Mouse (Mus musculus) spleen, adult 2 months (tissue): Measurements from ENCODE around the gene Avpi1.

Experiments
- CTCF ChIP-seq: fragments of 200-500 bp; IDR thresholded peaks from 2 replicates; pipeline ENCODE4 v1.5.1; 2011; ENCODE audit warnings: mild to moderate bottlenecking, inconsistent platforms; ENCODE audit not compliant: insufficient read depth, insufficient read length, insufficient replicate concordance; ENCODE audit errors: extremely low read depth
- POLR2A ChIP-seq: fragments of 200-500 bp; IDR thresholded peaks from 2 replicates; pipeline ENCODE4 v1.6.1; 2011; ENCODE audit warnings: low read depth, low read length, inconsistent platforms

DNA sequence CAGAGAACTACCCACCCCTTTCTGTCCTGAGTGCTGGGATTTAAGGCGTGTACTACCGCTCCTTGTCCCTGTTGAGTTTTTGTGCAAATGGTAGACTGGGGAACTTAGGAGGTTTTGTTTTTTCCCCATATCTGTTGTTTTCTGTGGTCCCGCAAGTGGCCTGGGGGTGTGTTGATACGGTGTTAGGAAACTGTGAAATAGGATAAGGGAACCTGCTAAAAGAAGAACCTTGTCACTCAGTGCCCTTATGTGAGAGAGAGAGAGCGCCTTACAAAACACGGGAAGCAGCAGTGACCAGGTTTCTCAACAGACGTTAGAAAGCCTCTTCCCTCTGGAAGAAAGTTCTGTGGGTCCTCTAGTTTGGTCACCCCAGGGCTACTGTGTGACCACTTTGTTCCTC, 48.0 kb upstream of the Avpi1 start:
- TF ChIP-seq CTCF, result no peak
- no peak for TF ChIP-seq POLR2A
